Mouse (Mus musculus) bone marrow, adult 2 months (tissue): ENCODE results near the gene Tbl1xr1.

Source experiments
- CTCF ChIP-seq: fragments of 200-500 bp; IDR thresholded peaks from 2 replicates; pipeline ENCODE4 v1.5.1; 2011; ENCODE audit warnings: low read length, control low read depth; ENCODE audit not compliant: control insufficient read depth, insufficient read depth
- POLR2A ChIP-seq: fragments of 200-500 bp; IDR thresholded peaks from 2 replicates; pipeline ENCODE4 v1.6.1; 2011; ENCODE audit warnings: low read depth, mild to moderate bottlenecking, control low read depth, low read length, borderline replicate concordance; ENCODE audit not compliant: control insufficient read depth

DNA sequence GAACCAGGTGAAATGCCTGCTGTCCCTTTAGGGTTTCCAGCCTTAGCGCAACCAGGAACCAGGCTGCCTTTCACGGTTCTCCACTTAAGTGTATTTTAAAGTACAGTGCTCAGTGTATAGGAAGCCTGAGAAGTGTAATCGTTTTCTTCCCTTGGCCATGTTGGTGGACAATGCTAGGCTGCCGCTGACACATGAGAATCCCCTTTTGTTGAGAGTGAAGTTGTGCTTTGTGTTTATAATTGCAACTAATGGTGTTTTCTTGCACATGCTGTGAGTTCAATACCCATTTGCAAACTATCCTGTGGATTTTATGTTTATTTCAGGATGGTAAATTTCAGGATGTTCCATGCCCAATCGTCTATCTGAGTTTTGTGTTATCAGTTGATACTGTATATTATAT lies 146.6 kb downstream of the Tbl1xr1 start:
- TF ChIP-seq POLR2A, result no peak
- no peak for TF ChIP-seq CTCF
